Mouse (Mus musculus) myocyte (in vitro differentiated cells): Measurements from ENCODE around the gene Zbtb32.

ENCODE experiments used
- POLR2A ChIP-seq: IDR thresholded peaks from one replicate; pipeline ENCODE4 v1.6.1; 2011; ENCODE audit warnings: low read depth, mild to moderate bottlenecking, control low read depth, moderate library complexity; ENCODE audit not compliant: insufficient read length
- REST ChIP-seq: IDR thresholded peaks from one replicate; pipeline ENCODE4 v1.6.1; 2011; ENCODE audit warnings: mild to moderate bottlenecking, control low read depth, moderate library complexity; ENCODE audit not compliant: insufficient read depth, insufficient read length
- TCF12 ChIP-seq: IDR thresholded peaks from one replicate; pipeline ENCODE4 v1.6.1; 2011; ENCODE audit warnings: mild to moderate bottlenecking, control low read depth; ENCODE audit not compliant: poor library complexity, insufficient read depth, severe bottlenecking
- USF1 ChIP-seq: IDR thresholded peaks from one replicate; pipeline ENCODE4 v1.6.1; 2011; ENCODE audit warnings: low read depth, mild to moderate bottlenecking, control low read depth, moderate library complexity

DNA sequence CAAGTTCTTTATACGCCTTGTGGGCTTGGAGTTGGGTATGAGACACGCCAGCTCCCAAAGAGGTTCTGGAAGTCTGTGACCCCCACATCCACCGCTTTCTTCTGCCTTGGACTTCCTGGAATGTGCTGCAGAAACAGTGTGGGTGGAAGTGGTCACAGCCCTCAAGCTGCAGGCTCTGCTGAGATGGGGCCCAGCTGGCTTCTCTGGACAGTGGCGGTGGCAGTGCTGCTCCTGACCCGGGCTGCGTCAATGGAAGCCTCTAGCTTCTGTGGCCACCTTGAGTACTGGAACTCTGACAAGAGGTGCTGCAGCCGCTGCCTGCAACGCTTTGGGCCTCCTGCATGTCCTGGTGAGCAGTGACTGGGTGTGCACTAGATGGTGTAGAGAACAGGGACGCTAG lies 32.7 kb downstream of the Zbtb32 start:
- TF ChIP-seq TCF12 (no peak), REST (no peak), USF1 (no peak), POLR2A (no peak)
